Mouse (Mus musculus) E14TG2a.4 (cell line): ENCODE measurements around the gene Eefsec.

Source experiments
- CTCF ChIP-seq: conservative IDR thresholded peaks from 2 replicates; pipeline ENCODE4 v1.5.1; 2014; ENCODE audit warnings: low read length
- POU5F1 ChIP-seq: IDR thresholded peaks from 2 replicates; pipeline ENCODE4 v1.6.1; 2014; ENCODE audit warnings: low read length, borderline replicate concordance

GRCm38 (mm10) chr6:88435609-88436008, 10.7 kb downstream of the Eefsec start:
- TF ChIP-seq CTCF = no peak
- TF ChIP-seq POU5F1 = no peak
